Mouse (Mus musculus) brain, embryonic 14.5 days (tissue): ENCODE measurements around the gene Sf3a1.

Source experiments
- CTCF ChIP-seq: fragments of 200-500 bp; IDR thresholded peaks from 2 replicates; pipeline ENCODE4 v1.5.1; 2012; ENCODE audit warnings: inconsistent platforms, mild to moderate bottlenecking, moderate library complexity, borderline replicate concordance; ENCODE audit not compliant: insufficient read depth, insufficient read length; ENCODE audit errors: extremely low read depth
- POLR2A ChIP-seq: fragments of 200-500 bp; IDR thresholded peaks from 2 replicates; pipeline ENCODE4 v1.6.1; 2012; ENCODE audit warnings: mild to moderate bottlenecking, inconsistent platforms, borderline replicate concordance; ENCODE audit not compliant: poor library complexity, insufficient read depth, insufficient read length, severe bottlenecking; ENCODE audit errors: extremely low read depth

DNA sequence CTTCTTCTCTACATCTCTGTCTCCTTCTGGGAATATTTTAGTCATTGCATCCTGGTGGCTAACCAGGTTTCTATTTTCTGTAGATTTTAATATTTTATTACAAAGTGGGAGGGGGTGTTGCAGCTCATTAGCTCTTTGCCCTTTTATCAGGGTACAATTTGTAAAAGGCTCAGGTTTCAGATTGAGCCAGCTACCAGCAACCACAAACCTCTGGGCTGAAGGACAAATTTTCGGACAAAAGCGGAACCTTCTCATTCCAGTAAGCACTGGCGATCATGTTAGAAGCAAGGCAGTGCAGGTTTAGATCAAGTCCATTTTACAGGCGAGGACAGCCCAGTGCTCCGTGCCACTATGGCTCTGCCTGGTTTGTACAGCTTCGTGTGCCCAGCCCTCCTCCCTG, 25.8 kb upstream of the Sf3a1 start:
- TF ChIP-seq CTCF: no peak
- TF ChIP-seq POLR2A: no peak
